Mouse (Mus musculus) erythroid progenitor cell, adult 5-6 weeks (primary cell): ENCODE results near the gene Ptpro. TPM values are rescaled to one million over a fixed set of nuclear protein-coding genes. Genes with fewer than 3 reads are reported as not detected.

ENCODE experiments used
- ATAC-seq: replicated peaks from 2 replicates; pipeline ENCODE4 v1.8.0; 2016; ENCODE audit warnings: moderate number of reproducible peaks, mild to moderate bottlenecking, moderate TSS enrichment, inconsistent platforms; ENCODE audit not compliant: poor library complexity, low FRiP score, severe bottlenecking
- total RNA-seq, 2 experiments: library from RNA; stranded (forward) in 1 of 2; stranded (reverse) in 1 of 2; fragments of 150-400 nt in 1 of 2; fragments of 186-747, 209-891 nt in 1 of 2; gene quantifications; 2 replicates each; pipeline versions ENCODE4 v1.2.3 to v1.2.4; 2015 to 2017; ENCODE audit warnings: low replicate concordance in 2 of 2

Gene Ptpro
- total RNA-seq, 2 experiments from 2014 or later: 1.4 to 1.7 TPM

DNA sequence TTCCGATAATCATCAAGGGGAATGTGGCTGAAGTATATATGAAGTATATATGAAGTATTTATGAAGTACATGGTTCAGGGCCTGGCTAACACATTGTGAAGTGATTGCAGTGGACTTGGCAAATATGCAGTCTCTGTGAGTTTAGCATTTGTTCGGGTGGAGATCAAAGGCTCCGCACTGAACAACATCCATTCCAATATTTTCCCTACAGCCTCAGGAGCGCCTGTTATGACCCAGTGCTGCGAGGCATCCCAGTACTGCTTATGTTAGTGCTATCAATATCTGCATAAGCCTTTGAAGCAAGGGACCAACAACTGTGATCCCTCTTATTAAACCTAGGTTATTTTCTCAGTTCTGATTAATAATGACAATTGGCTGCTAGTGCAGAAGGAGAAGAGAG, 36.1 kb downstream of the Ptpro start:
- no peak for ATAC-seq

DNA sequence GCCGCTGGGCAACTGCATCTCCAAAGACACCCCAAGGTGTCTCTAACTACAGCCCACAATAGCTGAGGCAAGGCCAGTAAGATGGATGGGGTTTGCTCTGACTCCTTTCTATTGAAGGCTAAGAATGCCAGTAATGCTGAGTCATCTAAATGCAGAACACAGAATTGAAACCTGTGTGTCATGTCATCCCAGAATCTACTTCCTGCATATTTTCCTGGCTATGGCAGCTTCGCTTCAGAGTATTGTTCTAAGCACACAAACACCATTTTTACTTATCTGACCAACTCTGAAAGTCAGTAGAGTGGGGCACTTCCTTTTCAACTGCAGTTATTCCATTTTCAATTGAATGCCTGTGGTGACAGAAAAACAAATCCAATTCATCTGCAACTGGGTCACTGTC, 40.3 kb downstream of the Ptpro start:
- no peak for ATAC-seq

DNA sequence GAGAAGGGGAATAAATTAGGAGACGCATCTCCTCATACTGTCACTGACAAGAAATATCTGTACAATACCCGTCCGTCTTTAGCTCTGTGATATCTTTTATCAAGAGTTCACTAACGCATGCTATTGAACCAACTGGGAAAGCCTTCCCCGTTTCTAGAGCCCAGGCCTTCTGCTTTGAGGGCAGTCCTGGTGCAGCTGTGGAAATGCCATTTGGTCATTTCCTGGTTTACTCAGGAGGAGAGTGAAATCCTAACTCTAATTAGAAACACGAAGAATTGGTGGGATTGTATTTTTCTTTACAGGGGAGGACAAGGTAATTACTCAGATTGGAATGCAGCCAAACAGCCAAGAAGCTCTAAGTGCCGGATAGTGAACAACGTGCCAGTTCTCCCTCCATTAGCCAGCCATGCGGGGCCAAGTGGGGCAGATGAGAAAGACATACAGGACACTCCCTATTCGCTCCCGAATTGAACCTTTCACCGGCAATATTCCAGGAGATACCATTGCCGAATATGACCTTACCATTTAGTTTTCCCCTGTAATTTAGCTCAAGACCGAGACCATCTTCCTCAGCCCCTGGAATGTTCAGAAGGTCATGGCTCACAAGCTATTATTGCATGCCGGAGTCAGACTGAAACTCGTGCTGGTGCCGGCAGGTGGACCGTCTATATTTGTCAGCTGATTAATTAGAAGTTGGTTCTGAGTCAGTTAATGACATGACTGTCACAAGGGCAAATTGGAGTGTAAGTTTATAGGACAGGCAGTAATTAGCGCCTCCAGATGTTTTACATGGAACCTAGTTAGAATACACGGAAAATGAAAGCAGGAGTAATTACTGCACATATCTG, 43.1 kb downstream of the Ptpro start:
- ATAC-seq: no peak

DNA sequence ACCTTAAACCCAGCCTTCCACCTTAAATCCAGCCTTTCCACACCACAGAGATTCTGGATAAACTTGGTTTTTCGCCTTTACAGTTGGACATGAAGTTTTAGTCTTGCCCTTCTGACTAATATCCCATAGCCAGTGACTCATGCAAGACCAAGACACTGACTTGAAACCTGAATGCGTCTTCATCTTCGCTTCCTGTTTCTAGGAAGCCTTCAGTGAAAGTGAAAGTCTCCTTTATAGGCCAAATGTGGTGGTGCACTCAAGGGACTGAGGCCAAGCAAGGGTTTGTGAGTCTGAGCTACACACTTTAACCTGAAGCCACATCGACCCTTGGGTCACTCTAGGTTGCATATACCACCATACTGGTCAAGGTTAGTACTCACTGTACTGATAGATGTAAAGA, 50.4 kb downstream of the Ptpro start:
- ATAC-seq: no peak

DNA sequence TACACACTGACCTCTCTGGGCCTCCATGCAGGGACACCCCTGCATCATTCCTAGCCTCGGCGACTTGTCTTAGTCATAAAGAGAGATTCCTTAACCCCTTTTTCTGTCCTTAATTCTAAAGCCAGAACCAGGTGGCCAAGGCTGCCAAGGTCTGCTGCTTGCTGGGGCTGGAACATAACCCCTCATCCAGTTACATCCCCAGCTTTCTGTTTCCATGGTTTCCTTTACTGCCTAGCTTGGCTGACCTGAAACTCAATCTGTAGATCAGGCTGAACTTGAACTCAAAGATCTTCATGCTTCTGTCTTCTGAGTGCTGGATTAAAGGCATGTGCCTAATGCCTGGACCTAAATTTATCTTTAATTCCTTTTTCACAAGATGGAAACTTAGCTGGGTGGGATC, 51.7 kb downstream of the Ptpro start:
- no peak for ATAC-seq

DNA sequence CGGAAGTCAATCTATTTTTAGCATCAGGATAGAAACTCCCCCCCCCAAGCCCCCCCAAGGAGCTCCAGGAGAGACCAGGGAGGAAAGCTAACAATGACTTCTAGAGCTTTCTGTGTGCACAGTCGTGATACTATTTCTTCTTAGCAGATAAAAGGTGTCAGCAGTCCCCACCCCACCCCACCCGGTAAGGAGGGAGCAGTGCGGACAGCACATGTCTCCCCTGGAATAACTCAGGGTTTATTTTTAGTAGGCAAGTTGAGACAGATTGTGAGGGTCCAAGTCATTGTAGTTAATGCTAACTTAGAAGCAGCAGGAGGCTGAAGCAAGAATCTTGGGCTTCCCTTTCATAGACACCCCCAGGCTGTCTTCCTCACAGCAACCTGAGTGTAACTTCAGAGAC, 63.1 kb downstream of the Ptpro start:
- no peak for ATAC-seq

DNA sequence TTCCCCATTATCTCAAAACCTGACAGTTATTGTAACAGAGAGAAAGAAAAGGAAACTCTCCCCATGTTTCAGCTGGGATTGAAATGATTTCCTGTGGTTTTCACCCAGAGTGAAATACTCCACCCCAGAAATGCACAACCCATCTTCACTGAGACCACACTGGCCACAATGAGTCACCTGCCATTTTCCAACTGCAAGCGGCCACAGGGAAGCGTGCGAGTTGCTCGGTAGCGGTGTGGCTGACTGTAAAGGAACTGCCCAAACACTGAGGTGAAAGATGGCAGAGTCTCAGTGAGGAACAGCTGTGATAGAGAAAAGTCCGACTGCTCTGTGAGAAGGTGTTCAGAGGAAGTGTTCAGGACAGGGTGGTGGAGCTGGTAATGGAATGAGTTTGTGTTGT, 64.2 kb downstream of the Ptpro start:
- ATAC-seq: no peak

DNA sequence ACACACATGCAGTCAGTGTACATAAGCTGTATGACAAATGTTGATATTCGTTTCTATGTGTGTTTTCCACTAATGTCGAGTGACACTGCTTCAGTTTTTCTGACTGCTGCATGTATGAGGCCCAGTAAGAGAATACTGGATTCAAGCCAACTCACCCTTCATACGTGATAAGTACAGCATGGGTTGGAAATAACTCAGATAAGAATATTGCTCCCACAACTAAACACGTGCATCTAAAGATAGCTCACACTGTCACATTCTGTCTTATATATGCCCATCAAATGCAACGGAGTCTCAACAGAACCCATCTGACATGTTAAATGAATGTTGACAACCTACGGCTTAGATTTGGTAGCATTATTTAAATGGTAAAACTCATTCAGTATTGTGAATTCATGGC, 65.4 kb downstream of the Ptpro start:
- peak; percentile 76 for ATAC-seq

DNA sequence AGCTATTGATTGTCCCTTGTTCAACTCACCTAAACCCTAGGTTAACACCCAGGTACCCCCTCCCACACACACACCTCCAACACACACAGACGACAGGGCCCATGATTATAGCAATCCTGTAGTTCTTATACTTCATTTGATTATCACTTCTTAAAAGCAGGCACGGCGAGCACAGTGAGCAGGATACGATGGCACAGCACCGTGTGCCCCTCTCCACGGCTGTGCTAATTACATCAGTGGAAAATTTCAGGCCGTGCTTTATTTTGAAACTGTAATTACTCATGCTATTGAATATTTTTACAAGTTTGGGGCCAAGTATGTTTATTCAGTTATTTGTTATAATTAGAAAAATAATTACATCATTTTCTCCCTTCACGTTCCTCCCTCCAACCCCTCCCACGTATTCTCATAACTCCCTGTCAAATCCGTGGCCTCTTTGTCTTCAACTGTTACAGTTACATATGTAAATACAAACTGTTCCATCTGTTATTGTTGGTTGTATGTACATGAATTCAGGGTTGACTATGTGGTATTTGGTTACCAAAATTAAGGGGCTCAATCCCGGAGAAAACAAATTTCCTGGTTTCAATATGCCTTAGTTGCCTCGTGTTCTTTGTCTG, 66.2 kb downstream of the Ptpro start:
- no peak for ATAC-seq

DNA sequence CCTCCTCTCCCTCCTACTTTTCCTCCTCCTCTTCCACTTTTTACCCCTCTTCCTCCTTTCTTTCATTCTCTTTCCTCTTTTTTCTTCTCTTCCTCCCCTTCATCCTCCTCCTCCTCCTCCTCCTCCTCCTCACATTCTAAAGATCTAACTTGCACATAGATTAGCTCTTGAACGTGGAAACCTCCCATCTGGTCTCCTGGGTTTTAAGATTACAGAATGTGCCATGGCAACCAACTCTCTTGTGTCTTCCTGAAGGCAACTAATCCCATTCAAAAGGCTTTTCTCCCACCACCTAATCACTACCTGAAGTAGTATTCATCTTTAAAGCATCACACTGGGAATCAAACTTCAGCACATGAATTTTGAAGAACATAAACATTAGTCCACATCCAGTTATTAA, 67.5 kb downstream of the Ptpro start:
- ATAC-seq: peak; percentile 87

DNA sequence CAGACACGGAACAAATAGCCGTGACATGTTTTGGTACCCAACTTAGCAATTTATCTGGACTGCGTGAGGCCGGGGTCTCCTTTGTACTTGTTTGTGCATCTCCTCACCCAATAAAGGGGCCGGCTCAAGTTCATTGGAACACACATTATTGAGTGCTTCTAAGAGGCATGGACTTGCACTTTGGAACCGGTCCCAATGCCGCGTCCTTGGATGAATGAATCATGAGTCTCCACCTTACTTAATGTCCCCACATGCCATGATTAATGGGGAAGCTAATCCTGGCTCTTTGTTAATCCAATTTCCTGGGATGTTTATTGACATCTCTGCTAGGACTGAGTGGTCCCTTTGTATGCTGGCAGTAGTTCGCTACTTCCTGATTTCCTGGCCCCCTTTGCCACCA, 75.6 kb downstream of the Ptpro start:
- no peak for ATAC-seq

DNA sequence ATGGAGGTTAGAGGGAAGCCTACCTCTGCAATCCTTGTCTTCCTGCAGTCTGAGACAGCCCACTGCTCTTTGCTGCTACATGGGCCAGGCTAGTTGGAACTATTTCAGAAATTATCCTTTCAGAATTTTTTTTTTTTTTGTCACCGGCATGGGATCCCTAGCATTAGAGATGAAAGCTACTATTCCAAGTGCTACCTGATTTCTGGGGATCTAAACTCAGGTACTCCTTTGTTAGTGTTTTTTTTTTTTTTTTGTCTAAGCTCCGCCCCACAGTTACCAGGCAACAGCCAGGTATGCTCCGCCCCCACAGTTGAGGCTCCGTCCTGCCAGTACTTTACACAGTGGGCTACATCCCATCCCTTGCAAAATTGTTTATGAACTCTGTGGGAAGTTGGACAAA, 76.1 kb downstream of the Ptpro start:
- ATAC-seq: no peak

DNA sequence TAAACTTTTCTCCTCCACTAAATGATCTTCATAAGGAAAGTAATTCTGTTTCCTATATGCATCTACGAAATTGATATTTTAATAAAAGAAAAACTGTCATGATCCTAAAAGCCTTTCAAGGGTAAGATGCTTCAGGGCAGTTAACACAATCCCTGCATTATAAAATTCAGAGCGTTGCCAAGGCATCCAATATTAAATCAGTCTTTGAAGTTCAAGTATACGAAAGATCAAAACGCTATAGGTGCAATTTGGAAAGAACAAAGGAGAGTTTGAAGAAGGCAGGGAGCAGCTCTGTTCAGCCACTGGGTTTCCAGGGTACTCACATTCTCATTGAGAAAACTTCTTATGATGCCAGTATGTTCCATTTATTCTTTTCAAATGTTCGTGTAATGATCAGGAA, 78.7 kb downstream of the Ptpro start:
- ATAC-seq: no peak

DNA sequence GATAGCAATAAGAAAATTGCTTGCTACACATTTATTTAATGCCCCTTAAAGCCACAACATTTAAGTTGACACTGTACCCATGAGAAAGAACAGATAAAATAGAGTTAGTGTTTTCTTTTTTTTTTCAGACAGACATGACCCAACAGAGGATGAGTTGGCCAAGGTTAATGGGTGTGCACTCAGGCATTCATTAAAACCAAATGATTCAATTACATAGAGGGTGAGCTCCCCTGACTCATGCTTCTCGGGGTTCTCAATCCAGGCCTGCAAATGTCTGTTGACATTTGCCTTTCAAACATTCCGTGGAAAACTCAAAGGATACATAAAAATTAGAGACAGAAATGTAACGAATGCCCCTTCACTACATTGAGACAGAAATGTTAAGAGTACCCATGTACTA, 79.7 kb downstream of the Ptpro start:
- no peak for ATAC-seq

DNA sequence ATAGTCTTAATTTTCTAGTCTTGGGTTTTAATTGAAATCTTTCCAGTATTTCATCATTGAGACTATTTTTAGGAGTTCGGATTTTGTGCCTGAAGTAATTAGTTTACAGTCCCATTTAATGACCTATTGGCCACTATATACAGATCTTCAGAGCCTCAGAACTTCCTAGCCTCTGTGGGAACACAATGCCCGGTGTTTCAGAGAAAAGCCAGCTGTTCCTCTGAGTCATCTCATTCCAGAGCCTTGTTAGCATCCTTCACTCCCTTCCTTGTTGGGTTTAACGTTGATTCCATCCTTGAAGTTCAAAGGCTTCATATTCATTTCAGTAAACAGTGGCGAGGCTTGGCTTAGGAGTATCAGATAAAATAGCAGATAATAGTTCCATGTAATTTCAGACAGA, 87.0 kb downstream of the Ptpro start:
- no peak for ATAC-seq

DNA sequence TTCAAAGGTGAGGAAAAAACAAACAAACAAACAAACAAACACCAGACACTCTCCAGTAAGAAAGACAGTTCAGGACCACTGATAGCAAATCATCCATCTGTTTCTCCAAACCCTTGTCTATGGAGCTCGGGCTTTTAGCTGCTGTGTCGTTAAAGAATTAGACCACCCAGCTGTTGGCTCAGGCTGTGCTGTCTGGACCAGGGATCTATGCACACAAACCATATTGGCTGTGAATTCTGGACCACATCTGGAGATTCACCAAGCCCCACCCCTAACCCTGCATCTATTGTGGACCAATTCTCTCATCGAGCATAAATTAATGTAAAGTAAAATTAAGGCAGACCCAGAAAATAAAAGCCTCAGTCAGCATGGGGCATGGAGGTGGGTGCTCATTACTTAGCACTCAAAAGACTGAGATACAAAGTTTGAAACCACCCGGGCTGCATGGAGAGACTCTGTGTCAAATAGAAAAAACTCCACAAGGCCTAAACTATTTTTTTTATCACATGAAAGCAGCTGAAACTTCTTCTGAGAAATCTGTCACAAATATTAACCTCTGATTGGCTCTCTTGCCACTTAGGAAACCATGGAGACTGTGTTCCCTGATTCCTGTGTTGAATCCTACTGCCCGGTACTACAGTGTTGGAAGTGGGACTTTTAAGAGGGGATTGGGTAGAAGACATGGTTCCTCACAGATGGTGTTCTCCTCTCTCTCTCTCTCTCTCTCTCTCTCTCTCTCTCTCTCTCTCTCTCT, 91.7 kb downstream of the Ptpro start:
- ATAC-seq: no peak

DNA sequence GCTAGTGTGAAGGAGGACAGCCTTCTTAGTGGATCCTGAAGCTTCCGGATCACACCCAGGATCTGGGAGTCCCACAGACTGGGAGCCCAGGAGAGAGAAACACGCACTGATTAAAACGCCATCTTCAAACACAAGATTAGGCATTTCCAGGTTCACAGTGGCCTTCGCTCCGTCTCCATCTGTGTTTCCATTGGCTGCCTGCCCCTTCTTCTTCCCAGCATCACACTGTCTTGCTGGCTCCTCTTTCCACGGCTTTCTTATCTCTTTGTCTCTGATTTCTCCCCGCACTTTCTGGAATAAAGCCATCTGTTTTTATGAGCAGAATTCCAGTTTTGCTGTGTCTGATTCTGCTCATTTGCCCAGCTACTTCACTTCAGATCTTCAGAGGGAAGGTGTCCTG, 108.0 kb downstream of the Ptpro start:
- no peak for ATAC-seq

DNA sequence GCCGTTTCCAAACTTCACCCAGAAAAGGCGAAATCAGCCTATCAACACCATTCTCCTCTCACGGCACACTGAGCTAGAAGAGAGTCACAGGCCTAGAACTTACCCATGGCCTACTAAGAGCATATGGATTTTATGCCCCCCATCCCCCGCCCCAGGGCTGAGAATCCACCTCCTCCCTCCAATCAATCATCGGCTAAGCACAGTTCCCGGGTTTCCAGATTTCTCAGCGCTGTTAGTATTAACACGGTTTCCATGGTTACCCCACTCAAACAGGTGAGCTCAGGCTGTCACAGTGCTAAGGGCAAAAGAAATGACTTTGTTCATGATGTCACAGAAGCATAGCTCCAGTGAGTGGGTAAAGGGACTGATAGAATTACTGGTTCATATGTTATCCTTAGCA, 110.1 kb downstream of the Ptpro start:
- no peak for ATAC-seq

DNA sequence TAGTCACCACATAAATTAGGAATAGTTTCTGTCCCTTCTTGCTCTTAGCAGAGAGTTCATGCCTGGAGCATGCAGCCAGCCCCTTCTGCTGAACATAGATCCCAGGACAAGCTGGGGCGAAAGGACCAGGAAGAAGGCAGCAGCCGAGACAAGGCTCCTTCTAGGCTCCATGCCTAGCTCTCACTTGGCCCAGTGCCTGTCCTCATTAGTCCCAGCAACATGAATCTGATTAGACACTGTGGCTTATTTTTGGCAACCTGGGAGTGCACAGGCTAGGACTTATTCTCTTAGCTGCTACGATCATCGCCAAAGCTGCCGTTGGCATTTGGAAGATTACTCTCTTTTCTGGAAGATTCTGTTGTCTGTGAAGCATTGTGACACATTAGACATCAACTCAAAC, 112.6 kb downstream of the Ptpro start:
- ATAC-seq: no peak

DNA sequence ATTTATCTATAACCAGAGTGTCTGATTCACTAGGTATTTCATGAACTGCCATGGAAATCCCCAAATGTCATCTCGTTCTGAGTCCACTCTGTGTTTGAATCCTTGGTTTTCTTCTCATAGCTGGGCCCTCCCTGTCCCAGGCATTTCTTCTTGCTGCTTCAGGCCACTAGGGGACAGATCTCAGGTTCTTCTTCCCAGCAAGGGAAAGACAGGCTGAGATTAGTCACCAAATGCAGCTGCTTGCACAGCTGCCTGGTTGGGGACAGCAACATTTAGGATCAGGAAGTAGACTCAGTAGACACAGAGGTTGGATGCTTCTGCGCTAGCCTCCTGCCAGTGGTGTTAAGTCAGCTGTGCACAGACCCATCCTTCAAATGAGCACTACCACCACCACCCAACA, 113.5 kb downstream of the Ptpro start:
- no peak for ATAC-seq

DNA sequence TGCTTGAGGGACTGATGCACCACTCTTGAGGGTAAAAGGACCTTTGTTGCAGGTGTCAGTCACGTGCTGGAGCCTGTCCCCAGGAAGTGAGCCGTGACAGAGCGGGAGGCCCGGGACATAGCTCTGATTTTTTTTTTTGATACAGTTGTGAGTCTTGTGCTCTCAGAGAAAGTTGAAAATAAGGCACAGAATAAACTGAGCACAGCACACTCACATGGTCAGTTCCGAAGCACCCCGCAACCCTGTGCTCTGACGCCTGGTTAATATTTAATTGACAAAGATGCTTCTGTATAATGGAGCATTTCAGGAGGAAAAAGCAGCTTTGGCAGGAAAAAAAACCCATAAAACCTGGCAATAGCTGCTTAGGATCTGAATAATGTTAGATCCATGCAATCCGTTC, 118.6 kb downstream of the Ptpro start:
- ATAC-seq: no peak
